Mouse (Mus musculus): ENCODE results near the gene Atrnl1. TPM values are rescaled to one million over a fixed set of nuclear protein-coding genes. Genes with fewer than 3 reads are reported as not detected.

Atrnl1 gene
- polyA plus RNA-seq, 1 experiment from 2014 or later: 7.6 TPM

DNA sequence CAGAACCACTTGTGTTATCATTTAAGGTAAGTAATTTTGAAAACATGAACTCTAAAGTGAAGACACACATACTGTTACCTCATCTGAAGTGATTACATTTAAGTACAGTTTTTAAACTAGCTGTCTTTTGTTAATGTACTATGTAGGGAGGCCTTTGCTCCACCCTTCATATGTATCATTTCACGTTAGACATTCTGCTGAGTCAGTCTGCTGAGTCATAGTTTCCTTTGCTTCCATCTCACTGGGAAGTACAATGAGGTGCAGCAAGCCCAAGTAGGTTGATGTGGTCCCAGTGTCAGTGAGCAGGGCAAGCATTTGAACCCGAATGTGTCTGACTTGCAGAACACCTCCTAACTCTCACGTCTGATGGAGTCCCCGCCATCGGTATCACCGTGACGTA, 271.1 kb downstream of the Atrnl1 start:
- no peaks in the 10 kb centered on the region for H3K9me3 ChIP-seq (ENCODE audit: control insufficient read depth, low read length)
- H3K36me3 ChIP-seq (ENCODE audit: control insufficient read depth, insufficient read depth, low read length): no peaks in the 10 kb centered on the region
- H3K4me1 ChIP-seq (ENCODE audit: control insufficient read depth, insufficient read depth, low read length): no peaks in the 10 kb centered on the region

DNA sequence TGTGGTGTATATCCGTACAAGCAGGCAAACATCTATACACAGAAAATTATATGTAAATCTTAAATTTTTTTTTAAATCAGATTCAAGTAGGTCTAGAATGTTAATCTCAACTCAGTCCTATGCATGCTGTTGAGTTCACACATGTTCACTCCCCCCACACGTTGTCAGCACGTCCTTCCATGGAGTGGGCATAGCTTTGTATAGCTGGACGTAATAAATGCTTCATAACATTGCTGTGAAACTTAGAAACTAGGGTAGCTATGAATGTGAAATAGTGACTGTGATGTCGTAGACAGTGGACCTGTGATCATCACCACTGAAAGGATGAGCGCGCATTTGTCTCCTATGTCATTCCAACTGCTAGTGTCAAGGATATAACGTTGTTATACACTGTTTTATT, 278.0 kb downstream of the Atrnl1 start:
- H3K9ac ChIP-seq (ENCODE audit: low read length): no peak overlapping the region
- 88% methylated on average over 8 of the region's 8 CpGs for WGBS
- no peaks in the 10 kb centered on the region for H3K27me3 ChIP-seq (ENCODE audit: control insufficient read depth, insufficient read depth, low read length)
- H3K9me3 ChIP-seq (ENCODE audit: control insufficient read depth, low read length): no peaks in the 10 kb centered on the region
- no peak overlapping the region for H3K4me3 ChIP-seq (ENCODE audit: low read depth, low read length)
- DNase-seq (ENCODE audit: low spot score): no peak
- H3K4me1 ChIP-seq (ENCODE audit: control insufficient read depth, insufficient read depth, low read length): peaks cover 9% of the 10 kb centered on the region; the same call in 1 of the 2 replicates
- H3K4me2 ChIP-seq (ENCODE audit: low read depth): no peak overlapping the region
- no peak for ATAC-seq (ENCODE audit: insufficient read depth, low FRiP score, low TSS enrichment)
- no peak overlapping the region for H3K27ac ChIP-seq (ENCODE audit: low read depth, low read length)
- no peaks in the 10 kb centered on the region for H3K36me3 ChIP-seq (ENCODE audit: control insufficient read depth, insufficient read depth, low read length)

More for the DNA sequence above, 271.1 kb downstream of the Atrnl1 start:
- no peak overlapping the region for H3K9ac ChIP-seq (ENCODE audit: low read length)
- no peaks in the 10 kb centered on the region for H3K27me3 ChIP-seq (ENCODE audit: control insufficient read depth, insufficient read depth, low read length)
- WGBS: 93% methylated on average over 7 of the region's 7 CpGs
- H3K27ac ChIP-seq (ENCODE audit: low read depth, low read length): no peak overlapping the region
- H3K4me2 ChIP-seq (ENCODE audit: low read depth): no peak overlapping the region
- ATAC-seq (ENCODE audit: insufficient read depth, low FRiP score, low TSS enrichment) (no peak), DNase-seq (ENCODE audit: low spot score) (no peak)
- H3K4me3 ChIP-seq (ENCODE audit: low read depth, low read length): no peak overlapping the region

DNA sequence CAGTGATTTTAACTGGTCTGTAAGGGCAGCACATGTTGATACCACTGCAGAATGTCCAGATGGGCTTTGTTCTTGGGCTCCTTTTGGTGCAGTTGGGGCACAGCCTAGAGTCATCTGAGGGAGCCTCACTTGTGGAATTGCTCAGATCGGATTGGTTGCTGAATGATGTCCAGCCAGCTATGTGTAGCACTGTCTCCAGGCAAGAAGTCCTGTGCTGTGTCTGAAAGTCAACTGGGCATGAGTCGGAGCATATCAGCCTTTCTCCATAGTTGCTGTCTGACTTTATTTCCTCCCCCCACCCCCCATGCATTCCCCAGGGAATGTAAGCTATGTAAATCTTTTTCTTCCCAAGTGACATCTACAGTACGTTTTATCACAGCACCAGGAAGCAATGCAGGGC, 278.9 kb downstream of the Atrnl1 start:
- H3K36me3 ChIP-seq (ENCODE audit: control insufficient read depth, insufficient read depth, low read length): no peaks in the 10 kb centered on the region
- DNase-seq (ENCODE audit: low spot score) (no peak), ATAC-seq (ENCODE audit: insufficient read depth, low FRiP score, low TSS enrichment) (no peak)
- no peaks in the 10 kb centered on the region for H3K9me3 ChIP-seq (ENCODE audit: control insufficient read depth, low read length)
- H3K9ac ChIP-seq (ENCODE audit: low read length): no peak overlapping the region
- H3K4me1 ChIP-seq (ENCODE audit: control insufficient read depth, insufficient read depth, low read length): peaks cover 9% of the 10 kb centered on the region; the same call in 1 of the 2 replicates
- no peak overlapping the region for H3K4me2 ChIP-seq (ENCODE audit: low read depth)
- H3K27me3 ChIP-seq (ENCODE audit: control insufficient read depth, insufficient read depth, low read length): no peaks in the 10 kb centered on the region
- WGBS: 58% methylated on average over 3 of the region's 3 CpGs
- no peak overlapping the region for H3K4me3 ChIP-seq (ENCODE audit: low read depth, low read length)
- H3K27ac ChIP-seq (ENCODE audit: low read depth, low read length): no peak overlapping the region

DNA sequence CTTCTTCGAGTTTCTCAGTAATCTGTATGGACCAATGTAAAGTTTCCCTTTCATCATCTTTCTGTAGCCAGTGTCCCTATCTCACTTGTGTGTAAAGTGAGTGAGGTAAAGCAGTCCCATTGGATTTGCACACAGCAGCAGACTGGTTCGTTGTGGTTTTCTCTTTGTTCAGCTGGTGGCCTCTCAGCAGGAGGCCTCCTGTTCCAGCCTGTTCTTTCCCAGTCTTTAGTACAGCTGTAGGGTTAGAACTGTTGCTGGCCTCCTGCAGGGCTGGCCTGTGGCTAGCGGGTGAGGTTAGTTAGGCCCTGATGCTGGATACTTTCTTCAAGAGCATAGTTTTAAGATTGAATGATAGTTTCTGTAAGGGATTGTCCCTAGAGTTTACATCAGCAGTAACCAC, 280.1 kb downstream of the Atrnl1 start:
- Histone ChIP-seq H3K4me2 (ENCODE audit: low read depth) (no peak overlapping the region), H3K9ac (ENCODE audit: low read length) (no peak overlapping the region), H3K27me3 (ENCODE audit: control insufficient read depth, insufficient read depth, low read length) (no peaks in the 10 kb centered on the region), H3K9me3 (ENCODE audit: control insufficient read depth, low read length) (no peaks in the 10 kb centered on the region), H3K36me3 (ENCODE audit: control insufficient read depth, insufficient read depth, low read length) (no peaks in the 10 kb centered on the region), H3K27ac (ENCODE audit: low read depth, low read length) (no peak overlapping the region), H3K4me1 (ENCODE audit: control insufficient read depth, insufficient read depth, low read length) (peaks cover 9% of the 10 kb centered on the region; the same call in 1 of the 2 replicates), H3K4me3 (ENCODE audit: low read depth, low read length) (no peak overlapping the region)
- WGBS: 32% methylated on average over 3 of the region's 3 CpGs
- DNase-seq (ENCODE audit: low spot score): peak; percentile 28
- ATAC-seq (ENCODE audit: insufficient read depth, low FRiP score, low TSS enrichment): no peak

DNA sequence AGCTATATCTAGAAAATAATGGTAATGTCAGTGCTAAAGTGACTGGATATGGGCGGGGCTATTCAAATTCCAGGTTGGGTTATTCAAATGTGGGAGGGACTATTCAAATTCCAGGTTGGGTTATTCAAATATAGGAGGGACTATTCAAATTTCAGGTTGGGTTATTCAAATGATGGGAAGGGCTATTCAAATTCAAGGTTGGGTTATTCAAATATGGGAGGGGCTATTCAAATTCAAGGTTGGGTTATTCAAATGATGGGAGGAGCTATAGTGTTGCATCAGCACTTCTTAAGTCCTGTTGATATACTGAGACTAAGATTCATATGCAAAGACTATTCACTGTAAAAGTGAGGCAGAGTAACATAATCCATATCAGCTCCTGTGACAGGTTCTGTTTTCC, 283.4 kb downstream of the Atrnl1 start:
- H3K36me3 ChIP-seq (ENCODE audit: control insufficient read depth, insufficient read depth, low read length): no peaks in the 10 kb centered on the region
- H3K27ac ChIP-seq (ENCODE audit: low read depth, low read length): no peak overlapping the region
- no peak overlapping the region for H3K9ac ChIP-seq (ENCODE audit: low read length)
- ATAC-seq (ENCODE audit: insufficient read depth, low FRiP score, low TSS enrichment) (no peak), DNase-seq (ENCODE audit: low spot score) (no peak)
- no peaks in the 10 kb centered on the region for H3K27me3 ChIP-seq (ENCODE audit: control insufficient read depth, insufficient read depth, low read length)
- 0 out of 2 replicates have a peak, but pooled peaks cover 6% of the 10 kb centered on the region for H3K4me1 ChIP-seq (ENCODE audit: control insufficient read depth, insufficient read depth, low read length)
- no peak overlapping the region for H3K4me3 ChIP-seq (ENCODE audit: low read depth, low read length)
- no peak overlapping the region for H3K4me2 ChIP-seq (ENCODE audit: low read depth)
- WGBS: 28% methylated on average over 1 of the region's 1 CpGs
- H3K9me3 ChIP-seq (ENCODE audit: control insufficient read depth, low read length): no peaks in the 10 kb centered on the region

DNA sequence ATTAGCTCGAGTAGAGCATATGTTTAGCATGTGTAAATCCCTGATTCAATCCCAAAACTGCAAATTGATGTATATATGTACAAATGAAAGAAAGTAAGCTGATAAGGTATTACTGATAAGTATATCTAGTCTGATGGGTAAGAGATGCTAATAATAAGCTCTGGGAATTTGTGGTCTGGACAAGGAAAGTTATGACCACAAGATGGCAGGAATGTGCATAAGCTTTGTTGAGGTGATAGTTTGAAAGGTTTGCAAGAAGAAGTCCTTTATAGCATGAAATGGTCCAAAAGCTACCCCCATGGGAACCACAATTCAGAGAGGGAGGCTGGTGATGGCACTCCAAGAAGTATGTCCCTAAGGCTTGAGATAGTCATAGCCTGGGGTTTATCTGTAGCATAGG, 289.2 kb downstream of the Atrnl1 start:
- ATAC-seq (ENCODE audit: insufficient read depth, low FRiP score, low TSS enrichment) (no peak), DNase-seq (ENCODE audit: low spot score) (no peak)
- Histone ChIP-seq H3K9me3 (ENCODE audit: control insufficient read depth, low read length) (no peaks in the 10 kb centered on the region), H3K4me2 (ENCODE audit: low read depth) (no peak overlapping the region), H3K27ac (ENCODE audit: low read depth, low read length) (no peak overlapping the region), H3K27me3 (ENCODE audit: control insufficient read depth, insufficient read depth, low read length) (no peaks in the 10 kb centered on the region), H3K4me3 (ENCODE audit: low read depth, low read length) (no peak overlapping the region), H3K9ac (ENCODE audit: low read length) (no peak overlapping the region), H3K4me1 (ENCODE audit: control insufficient read depth, insufficient read depth, low read length) (no peaks in the 10 kb centered on the region), H3K36me3 (ENCODE audit: control insufficient read depth, insufficient read depth, low read length) (no peaks in the 10 kb centered on the region)
- 87% methylated on average over 1 of the region's 1 CpGs for WGBS

DNA sequence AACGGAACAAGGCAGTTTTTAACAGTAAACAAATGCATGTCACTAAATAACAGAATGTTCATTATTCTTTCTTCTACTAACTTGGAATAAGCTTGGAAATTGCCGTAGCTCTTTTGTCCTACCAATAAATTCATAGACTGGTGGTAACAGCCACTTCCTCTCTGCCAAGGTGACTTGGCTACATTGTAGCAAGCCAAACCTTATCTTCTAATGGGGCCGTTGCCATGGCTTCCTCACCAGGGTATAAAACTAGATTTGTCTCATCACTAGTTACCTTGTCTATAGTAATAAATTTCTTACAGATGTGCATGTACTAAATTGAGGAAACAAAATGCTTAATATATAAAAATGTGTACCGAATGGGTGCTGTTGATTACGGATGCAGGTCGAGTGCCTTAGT, 298.6 kb downstream of the Atrnl1 start:
- no peak for DNase-seq (ENCODE audit: low spot score)
- Histone ChIP-seq H3K9me3 (ENCODE audit: control insufficient read depth, low read length) (no peaks in the 10 kb centered on the region), H3K4me3 (ENCODE audit: low read depth, low read length) (no peak overlapping the region), H3K9ac (ENCODE audit: low read length) (no peak overlapping the region), H3K4me2 (ENCODE audit: low read depth) (no peak overlapping the region), H3K27me3 (ENCODE audit: control insufficient read depth, insufficient read depth, low read length) (no peaks in the 10 kb centered on the region), H3K27ac (ENCODE audit: low read depth, low read length) (no peak overlapping the region), H3K36me3 (ENCODE audit: control insufficient read depth, insufficient read depth, low read length) (no peaks in the 10 kb centered on the region), H3K4me1 (ENCODE audit: control insufficient read depth, insufficient read depth, low read length) (no peaks in the 10 kb centered on the region)
- WGBS: 91% methylated on average over 6 of the region's 6 CpGs
- no peak for ATAC-seq (ENCODE audit: insufficient read depth, low FRiP score, low TSS enrichment)

DNA sequence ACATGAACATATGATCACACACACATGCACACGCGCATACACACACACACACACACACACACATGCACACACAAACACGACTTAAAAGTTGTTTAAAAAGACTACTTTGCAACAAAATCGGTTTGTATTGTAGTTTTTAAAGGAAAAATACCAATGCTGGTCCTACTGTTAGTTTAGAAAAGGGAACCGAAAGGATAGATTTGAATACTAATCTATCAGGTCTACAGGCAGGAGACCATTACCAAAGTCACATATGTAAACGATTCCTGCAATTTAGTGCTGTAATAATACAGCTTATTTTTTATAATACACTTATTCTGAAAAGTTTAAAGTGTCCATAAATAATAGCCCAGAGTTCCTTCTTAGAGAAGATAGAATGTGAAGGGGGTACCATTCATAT, 299.8 kb downstream of the Atrnl1 start:
- no peak overlapping the region for H3K9ac ChIP-seq (ENCODE audit: low read length)
- H3K27ac ChIP-seq (ENCODE audit: low read depth, low read length): no peak overlapping the region
- H3K36me3 ChIP-seq (ENCODE audit: control insufficient read depth, insufficient read depth, low read length): no peaks in the 10 kb centered on the region
- 89% methylated on average over 6 of the region's 6 CpGs for WGBS
- H3K4me1 ChIP-seq (ENCODE audit: control insufficient read depth, insufficient read depth, low read length): no peaks in the 10 kb centered on the region
- no peaks in the 10 kb centered on the region for H3K27me3 ChIP-seq (ENCODE audit: control insufficient read depth, insufficient read depth, low read length)
- no peak overlapping the region for H3K4me3 ChIP-seq (ENCODE audit: low read depth, low read length)
- ATAC-seq (ENCODE audit: insufficient read depth, low FRiP score, low TSS enrichment) (no peak), DNase-seq (ENCODE audit: low spot score) (no peak)
- no peak overlapping the region for H3K4me2 ChIP-seq (ENCODE audit: low read depth)
- H3K9me3 ChIP-seq (ENCODE audit: control insufficient read depth, low read length): no peaks in the 10 kb centered on the region

DNA sequence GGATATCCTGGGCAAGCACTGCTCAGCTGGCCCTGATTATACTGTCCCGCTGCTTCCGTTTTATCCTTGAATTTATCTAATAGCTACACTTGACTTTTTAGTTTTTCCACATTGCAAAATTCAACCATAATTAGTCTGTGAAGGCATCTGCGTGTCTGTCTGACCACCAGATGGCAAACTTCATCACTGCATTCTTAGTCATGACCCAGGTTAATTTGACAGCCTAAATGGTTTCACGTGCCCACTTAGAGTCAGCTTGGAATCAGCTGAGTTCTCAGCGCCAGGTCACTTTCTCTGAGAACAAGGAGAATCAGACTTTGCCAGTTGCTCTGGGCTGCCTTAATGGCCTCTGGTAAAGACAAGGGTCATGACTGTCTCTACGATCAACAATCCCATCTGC, 305.5 kb downstream of the Atrnl1 start:
- no peak overlapping the region for H3K4me2 ChIP-seq (ENCODE audit: low read depth)
- no peaks in the 10 kb centered on the region for H3K36me3 ChIP-seq (ENCODE audit: control insufficient read depth, insufficient read depth, low read length)
- no peaks in the 10 kb centered on the region for H3K27me3 ChIP-seq (ENCODE audit: control insufficient read depth, insufficient read depth, low read length)
- 74% methylated on average over 6 of the region's 6 CpGs for WGBS
- H3K9ac ChIP-seq (ENCODE audit: low read length): no peak overlapping the region
- no peaks in the 10 kb centered on the region for H3K4me1 ChIP-seq (ENCODE audit: control insufficient read depth, insufficient read depth, low read length)
- ATAC-seq (ENCODE audit: insufficient read depth, low FRiP score, low TSS enrichment): no peak
- no peak overlapping the region for H3K27ac ChIP-seq (ENCODE audit: low read depth, low read length)
- H3K9me3 ChIP-seq (ENCODE audit: control insufficient read depth, low read length): no peaks in the 10 kb centered on the region
- no peak overlapping the region for H3K4me3 ChIP-seq (ENCODE audit: low read depth, low read length)
- peak; percentile 18 for DNase-seq (ENCODE audit: low spot score)

All from neural tube, embryonic 11.5 days (tissue).